Mouse (Mus musculus) hindbrain, embryonic 11.5 days (tissue): ENCODE results near the gene Ush1c. TPM values are rescaled to one million over a fixed set of nuclear protein-coding genes. Genes with fewer than 3 reads are reported as not detected.
"Not testable (repeated sequence)": the region's sequence is repeated elsewhere in the genome, so short reads cannot be mapped to it uniquely, and the experiment has no call there.

ENCODE experiments used
- ATAC-seq: fragments of 200-750 bp; cut with Nextera tagmentation; 2 replicates; pipeline ENCODE4 v1.8.0; 2017; ENCODE audit warnings: mild to moderate bottlenecking, moderate TSS enrichment, moderate library complexity; ENCODE audit not compliant: low FRiP score
- DNase-seq: peaks from one replicate; pipeline ENCODE4 v3.0.0-alpha.2; 2015; ENCODE audit warnings: low spot score
- H3K27ac ChIP-seq: fragments of 300-500 bp; sonication (generic); 2 replicates; pipeline ENCODE4 v1.5.1; 2014; ENCODE audit warnings: mild to moderate bottlenecking, low read depth, low read length
- H3K27me3 ChIP-seq: fragments of 300-500 bp; sonication (generic); 2 replicates; pipeline ENCODE4 v1.6.1; 2014; ENCODE audit warnings: mild to moderate bottlenecking, low read length, moderate library complexity, mixed read lengths; ENCODE audit not compliant: control insufficient read depth, insufficient read depth
- H3K36me3 ChIP-seq: fragments of 300-500 bp; sonication (generic); 2 replicates; pipeline ENCODE4 v1.6.1; 2014; ENCODE audit warnings: mild to moderate bottlenecking, low read length, moderate library complexity, mixed read lengths; ENCODE audit not compliant: control insufficient read depth, insufficient read depth
- H3K4me1 ChIP-seq: fragments of 300-500 bp; sonication (generic); replicated peaks from 2 replicates; pipeline ENCODE4 v1.6.1; 2014; ENCODE audit warnings: low read length, mixed read lengths; ENCODE audit not compliant: control insufficient read depth, insufficient read depth
- H3K4me2 ChIP-seq: fragments of 300-500 bp; sonication (generic); replicated peaks from 2 replicates; pipeline ENCODE4 v1.6.1; 2014; ENCODE audit warnings: mild to moderate bottlenecking, low read depth, low read length
- H3K4me3 ChIP-seq: fragments of 300-500 bp; sonication (generic); 2 replicates; pipeline ENCODE4 v1.5.1; 2014; ENCODE audit warnings: low read depth, low read length
- H3K9ac ChIP-seq: fragments of 300-500 bp; sonication (generic); 2 replicates; pipeline ENCODE4 v1.6.1; 2014; ENCODE audit warnings: low read depth, low read length
- H3K9me3 ChIP-seq: fragments of 300-500 bp; sonication (generic); 2 replicates; pipeline ENCODE4 v1.6.1; 2016; ENCODE audit warnings: low read length; ENCODE audit not compliant: control insufficient read depth
- WGBS: fragments of 180-500 bp; shearing (Covaris S2); extraction: QIAGEN DNeasy Blood & Tissue Kit; methylation state at CpG from one replicate; pipeline ENCODE4 v1.1.7; 2014; 5-methylcytosine and 5-hydroxymethylcytosine counted together
- polyA plus RNA-seq: library from polyadenylated mRNA; unstranded; fragments of >200 nt; fragmentation: Nextera tagmentation; extraction: Ambion mirVana; gene quantifications from 2 replicates; pipeline ENCODE4 v1.2.1, GENCODE M21; 2014

The Ush1c gene
- polyA plus RNA-seq, 1 experiment from 2014 or later = 3.0 TPM

- 64% methylated on average over 6 of the region's 6 CpGs for WGBS
- H3K9me3 ChIP-seq = no peaks in the 10 kb centered on the region
These were observed 38.3 kb downstream of the Ush1c start for GRCm38 (mm10) chr7:46200021-46200420.

GRCm38 (mm10) chr7:46195356-46195755 is 42.9 kb downstream of the Ush1c start:
- no peak overlapping the region for H3K27ac ChIP-seq
- no peak for DNase-seq
- no peak overlapping the region for H3K9ac ChIP-seq
- ATAC-seq = no peak
- H3K9me3 ChIP-seq = no peaks in the 10 kb centered on the region
- no peak overlapping the region for H3K4me3 ChIP-seq
- no peaks in the 10 kb centered on the region for H3K4me1 ChIP-seq
- H3K27me3 ChIP-seq = no peaks in the 10 kb centered on the region
- no peak overlapping the region for H3K4me2 ChIP-seq
- 88% methylated on average over 5 of the region's 5 CpGs for WGBS
- no peaks in the 10 kb centered on the region for H3K36me3 ChIP-seq

More at GRCm38 (mm10) chr7:46200021-46200420, 38.3 kb downstream of the Ush1c start:
- H3K9ac ChIP-seq = no peak overlapping the region
- no peak for DNase-seq
- ATAC-seq = no peak
- no peak overlapping the region for H3K4me2 ChIP-seq
- H3K27ac ChIP-seq = no peak overlapping the region
- H3K27me3 ChIP-seq = no peaks in the 10 kb centered on the region
- H3K4me3 ChIP-seq = no peak overlapping the region
- H3K36me3 ChIP-seq = no peaks in the 10 kb centered on the region
- no peaks in the 10 kb centered on the region for H3K4me1 ChIP-seq

- peaks cover 7% of the 10 kb centered on the region for H3K4me1 ChIP-seq
- no peak overlapping the region for H3K9ac ChIP-seq
- no peaks in the 10 kb centered on the region for H3K36me3 ChIP-seq
- no peak overlapping the region for H3K27ac ChIP-seq
- H3K4me3 ChIP-seq = no peak overlapping the region
- H3K27me3 ChIP-seq = peaks cover 18% of the 10 kb centered on the region
- H3K9me3 ChIP-seq = no peaks in the 10 kb centered on the region
- no peak overlapping the region for H3K4me2 ChIP-seq
- ATAC-seq = no peak
- no peak for DNase-seq
These were observed 54.1 kb downstream of the Ush1c start for GRCm38 (mm10) chr7:46184232-46184631.

- ATAC-seq (no peak), DNase-seq (peak; percentile 76)
- no peaks in the 10 kb centered on the region for H3K36me3 ChIP-seq
- H3K27ac ChIP-seq = no peak overlapping the region
- H3K9me3 ChIP-seq = no peaks in the 10 kb centered on the region
- 9% methylated on average over 3 of the region's 3 CpGs for WGBS
- H3K27me3 ChIP-seq = peaks cover 30% of the 10 kb centered on the region
- no peak overlapping the region for H3K4me2 ChIP-seq
- H3K9ac ChIP-seq = no peak overlapping the region
- no peak overlapping the region for H3K4me3 ChIP-seq
- peaks cover 7% of the 10 kb centered on the region for H3K4me1 ChIP-seq
These were observed 56.7 kb downstream of the Ush1c start for GRCm38 (mm10) chr7:46181590-46181989.

- 1% methylated on average over 59 of the region's 75 CpGs for WGBS
- H3K4me1 ChIP-seq = peaks cover 7% of the 10 kb centered on the region
- H3K4me2 ChIP-seq = peak within 1 kb of the TSS; percentile 89
- peak; percentile 60 for ATAC-seq
- H3K4me3 ChIP-seq = peak within 1 kb of the TSS; percentile 44
- H3K9me3 ChIP-seq = no peaks in the 10 kb centered on the region
- peak; percentile 45 for DNase-seq
- H3K36me3 ChIP-seq = no peaks in the 10 kb centered on the region
- peaks cover 30% of the 10 kb centered on the region for H3K27me3 ChIP-seq
- peak within 1 kb of the TSS; percentile 36 for H3K9ac ChIP-seq
- H3K27ac ChIP-seq = no peak within 1 kb of the TSS
These were observed 58.6 kb downstream of the Ush1c start, which contains the start of gene Abcc8 for GRCm38 (mm10) chr7:46179431-46180275. Abcc8 (minus strand) TSS chr7:46180033.

- WGBS = 86% methylated on average over 1 of the region's 1 CpGs
- not testable (repeated sequence) for H3K9me3 ChIP-seq, DNase-seq, H3K4me2 ChIP-seq, H3K4me3 ChIP-seq, H3K4me1 ChIP-seq, ATAC-seq, H3K27me3 ChIP-seq, H3K9ac ChIP-seq, H3K27ac ChIP-seq, H3K36me3 ChIP-seq
These were observed 69.3 kb downstream of the Ush1c start for GRCm38 (mm10) chr7:46168980-46169379.

- H3K9me3 ChIP-seq = no peaks in the 10 kb centered on the region
- DNase-seq (no peak), ATAC-seq (no peak)
- no peak overlapping the region for H3K27ac ChIP-seq
- no peaks in the 10 kb centered on the region for H3K27me3 ChIP-seq
- no peaks in the 10 kb centered on the region for H3K4me1 ChIP-seq
- H3K36me3 ChIP-seq = no peaks in the 10 kb centered on the region
- WGBS = 91% methylated on average over 6 of the region's 6 CpGs
- no peak overlapping the region for H3K4me2 ChIP-seq
- H3K9ac ChIP-seq = no peak overlapping the region
- no peak overlapping the region for H3K4me3 ChIP-seq
These were observed 69.9 kb downstream of the Ush1c start for GRCm38 (mm10) chr7:46168402-46168801.

GRCm38 (mm10) chr7:46167901-46168300 is 70.4 kb downstream of the Ush1c start:
- Histone ChIP-seq H3K4me2 (no peak overlapping the region), H3K4me1 (no peaks in the 10 kb centered on the region), H3K4me3 (no peak overlapping the region), H3K9me3 (no peaks in the 10 kb centered on the region), H3K27ac (no peak overlapping the region), H3K27me3 (no peaks in the 10 kb centered on the region), H3K36me3 (no peaks in the 10 kb centered on the region), H3K9ac (no peak overlapping the region)
- ATAC-seq (no peak), DNase-seq (no peak)
- 96% methylated on average over 7 of the region's 7 CpGs for WGBS

GRCm38 (mm10) chr7:46165876-46166275 is 72.4 kb downstream of the Ush1c start:
- Histone ChIP-seq H3K9ac (no peak overlapping the region), H3K9me3 (no peaks in the 10 kb centered on the region), H3K4me1 (no peaks in the 10 kb centered on the region; the same call in 1 of the 2 replicates), H3K4me3 (no peak overlapping the region), H3K27ac (no peak overlapping the region), H3K4me2 (no peak overlapping the region), H3K36me3 (no peaks in the 10 kb centered on the region), H3K27me3 (no peaks in the 10 kb centered on the region)
- DNase-seq (no peak), ATAC-seq (no peak)
- WGBS = 96% methylated on average over 11 of the region's 11 CpGs
